Mouse (Mus musculus): ENCODE data around the gene Slain1. TPM values are rescaled to one million over a fixed set of nuclear protein-coding genes. Genes with fewer than 3 reads are reported as not detected.

Slain1 gene
- polyA plus RNA-seq, 1 experiment = not detected

GRCm38 (mm10) chr14:103682633-103683390 is 32.8 kb downstream of the Slain1 start:
- WGBS = 65% methylated on average over 9 of the region's 9 CpGs
- H3K4me1 ChIP-seq (ENCODE audit: control insufficient read depth, insufficient read depth, low read length) = peaks cover 22% of the 10 kb centered on the region
- TF ChIP-seq CTCF (IDR thresholded peaks at IDR 0.05; ENCODE audit: insufficient read depth, low read depth, low read length) = no peak
- no peak for TF ChIP-seq POLR2A (IDR thresholded peaks at IDR 0.05; ENCODE audit: insufficient read depth, low read depth, low read length)
- no peak overlapping the region for H3K4me3 ChIP-seq (ENCODE audit: insufficient read depth, low read depth, low read length)
- H3K27ac ChIP-seq (ENCODE audit: insufficient read depth, low read depth, low read length) = no peak overlapping the region

DNA sequence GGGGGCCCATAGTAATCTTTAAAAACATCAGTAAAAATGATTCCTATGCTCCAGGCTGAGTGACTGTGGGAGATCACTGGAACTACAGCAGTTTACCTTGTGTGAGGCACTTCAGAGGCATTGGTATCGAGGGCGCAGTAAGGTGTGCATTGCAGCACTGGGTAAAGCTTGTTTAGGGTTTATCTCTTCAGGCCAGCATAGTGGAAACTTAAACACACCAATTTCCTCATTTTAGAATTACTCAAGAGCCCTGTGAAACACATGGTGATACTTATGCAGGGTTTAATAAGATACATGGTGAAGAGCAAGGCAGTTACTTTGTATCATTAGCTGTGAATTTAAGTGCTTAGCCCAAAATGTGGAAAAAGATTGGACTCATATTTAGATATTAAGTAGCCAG is 37.0 kb downstream of the Slain1 start:
- no peak overlapping the region for H3K27ac ChIP-seq (ENCODE audit: insufficient read depth, low read depth, low read length)
- peaks cover 2% of the 10 kb centered on the region; the same call in 1 of the 2 replicates for H3K4me1 ChIP-seq (ENCODE audit: control insufficient read depth, insufficient read depth, low read length)
- H3K4me3 ChIP-seq (ENCODE audit: insufficient read depth, low read depth, low read length) = no peak overlapping the region
- TF ChIP-seq CTCF (IDR thresholded peaks at IDR 0.05; ENCODE audit: insufficient read depth, low read depth, low read length) = no peak
- no peak for TF ChIP-seq POLR2A (IDR thresholded peaks at IDR 0.05; ENCODE audit: insufficient read depth, low read depth, low read length)
- 100% methylated on average over 2 of the region's 2 CpGs for WGBS

- no peak overlapping the region for H3K4me3 ChIP-seq (ENCODE audit: insufficient read depth, low read depth, low read length)
- 19% methylated on average over 1 of the region's 1 CpGs for WGBS
- H3K4me1 ChIP-seq (ENCODE audit: control insufficient read depth, insufficient read depth, low read length) = no peaks in the 10 kb centered on the region
- H3K27ac ChIP-seq (ENCODE audit: insufficient read depth, low read depth, low read length) = no peak overlapping the region
- TF ChIP-seq CTCF (IDR thresholded peaks at IDR 0.05; ENCODE audit: insufficient read depth, low read depth, low read length) (no peak), POLR2A (IDR thresholded peaks at IDR 0.05; ENCODE audit: insufficient read depth, low read depth, low read length) (no peak)
Measured at GRCm38 (mm10) chr14:103694295-103694694, 44.3 kb downstream of the Slain1 start.

GRCm38 (mm10) chr14:103695620-103696019 is 45.6 kb downstream of the Slain1 start:
- Histone ChIP-seq H3K4me3 (ENCODE audit: insufficient read depth, low read depth, low read length) (no peak overlapping the region), H3K27ac (ENCODE audit: insufficient read depth, low read depth, low read length) (no peak overlapping the region), H3K4me1 (ENCODE audit: control insufficient read depth, insufficient read depth, low read length) (no peaks in the 10 kb centered on the region)
- 92% methylated on average over 3 of the region's 3 CpGs for WGBS
- no peak for TF ChIP-seq POLR2A (IDR thresholded peaks at IDR 0.05; ENCODE audit: insufficient read depth, low read depth, low read length)
- no peak for TF ChIP-seq CTCF (IDR thresholded peaks at IDR 0.05; ENCODE audit: insufficient read depth, low read depth, low read length)

DNA sequence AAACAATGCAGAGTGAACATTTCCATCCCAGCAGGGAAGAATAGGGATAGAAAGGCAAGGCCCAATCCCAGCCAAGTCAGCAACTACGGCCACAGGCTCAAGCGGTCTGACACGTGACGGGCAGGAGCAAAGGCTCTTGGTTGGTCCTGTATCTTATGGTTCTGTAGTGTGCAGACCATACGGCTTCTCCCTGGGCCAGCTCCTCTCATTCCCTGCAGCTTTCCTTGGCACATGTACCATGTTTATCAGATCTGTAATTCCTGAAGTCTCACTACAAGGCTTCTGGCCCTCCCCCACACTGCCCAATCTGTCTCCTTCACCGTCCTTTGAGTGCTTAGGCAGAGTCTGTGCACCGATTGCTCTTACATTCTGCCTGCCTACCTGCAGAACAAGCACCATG is 47.1 kb downstream of the Slain1 start:
- 83% methylated on average over 7 of the region's 7 CpGs for WGBS
- TF ChIP-seq CTCF (IDR thresholded peaks at IDR 0.05; ENCODE audit: insufficient read depth, low read depth, low read length) = no peak
- TF ChIP-seq POLR2A (IDR thresholded peaks at IDR 0.05; ENCODE audit: insufficient read depth, low read depth, low read length) = no peak
- Histone ChIP-seq H3K4me3 (ENCODE audit: insufficient read depth, low read depth, low read length) (no peak overlapping the region), H3K27ac (ENCODE audit: insufficient read depth, low read depth, low read length) (no peak overlapping the region), H3K4me1 (ENCODE audit: control insufficient read depth, insufficient read depth, low read length) (no peaks in the 10 kb centered on the region)

DNA sequence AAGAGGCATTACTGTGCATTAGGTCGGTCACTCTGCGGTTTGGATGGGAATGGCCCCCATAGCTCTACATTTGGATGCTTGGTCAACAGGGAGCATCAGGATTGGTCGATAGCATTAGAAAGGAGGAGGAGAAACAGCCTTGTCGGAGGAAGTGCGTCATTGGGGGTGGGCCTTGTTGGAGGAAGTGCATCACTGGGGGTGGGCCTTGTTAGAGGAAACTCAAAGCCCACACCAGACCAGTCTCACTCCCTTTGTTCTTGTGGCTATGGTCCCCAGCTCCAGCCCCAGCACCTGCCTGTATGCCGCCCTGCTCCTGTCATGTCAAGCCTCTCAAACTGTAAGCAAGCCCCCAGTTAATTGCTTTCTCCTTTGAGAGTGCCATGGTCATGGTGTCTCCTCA is 49.3 kb downstream of the Slain1 start:
- Histone ChIP-seq H3K4me3 (ENCODE audit: insufficient read depth, low read depth, low read length) (no peak overlapping the region), H3K4me1 (ENCODE audit: control insufficient read depth, insufficient read depth, low read length) (no peaks in the 10 kb centered on the region), H3K27ac (ENCODE audit: insufficient read depth, low read depth, low read length) (no peak overlapping the region)
- TF ChIP-seq CTCF (IDR thresholded peaks at IDR 0.05; ENCODE audit: insufficient read depth, low read depth, low read length) (no peak), POLR2A (IDR thresholded peaks at IDR 0.05; ENCODE audit: insufficient read depth, low read depth, low read length) (no peak)
- WGBS = 97% methylated on average over 6 of the region's 6 CpGs

DNA sequence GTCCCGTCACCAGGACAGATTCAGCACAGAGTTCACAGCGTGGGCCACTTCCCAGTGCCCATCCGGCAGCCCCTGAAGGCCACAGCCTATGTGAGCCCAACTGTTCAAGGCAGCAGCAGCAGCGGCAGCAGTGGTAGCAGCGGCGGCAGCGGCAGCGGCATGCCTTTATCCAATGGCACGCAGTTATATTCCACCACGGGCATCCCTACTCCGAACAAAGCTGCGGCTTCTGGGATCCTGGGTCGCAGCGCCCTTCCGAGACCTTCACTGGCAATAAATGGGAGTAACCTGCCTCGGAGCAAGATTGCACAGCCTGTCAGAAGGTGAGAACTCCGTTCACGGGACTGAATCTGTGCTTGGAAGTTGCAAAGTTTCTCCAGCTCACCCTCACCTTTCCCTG is 52.5 kb downstream of the Slain1 start:
- TF ChIP-seq POLR2A (IDR thresholded peaks at IDR 0.05; ENCODE audit: insufficient read depth, low read depth, low read length) (no peak), CTCF (IDR thresholded peaks at IDR 0.05; ENCODE audit: insufficient read depth, low read depth, low read length) (no peak)
- no peak overlapping the region for H3K27ac ChIP-seq (ENCODE audit: insufficient read depth, low read depth, low read length)
- WGBS = 93% methylated on average over 18 of the region's 18 CpGs
- no peak overlapping the region for H3K4me3 ChIP-seq (ENCODE audit: insufficient read depth, low read depth, low read length)
- peaks cover 2% of the 10 kb centered on the region; the same call in 1 of the 2 replicates for H3K4me1 ChIP-seq (ENCODE audit: control insufficient read depth, insufficient read depth, low read length)

GRCm38 (mm10) chr14:103704771-103705170 is 54.7 kb downstream of the Slain1 start:
- peaks cover 2% of the 10 kb centered on the region; the same call in 1 of the 2 replicates for H3K4me1 ChIP-seq (ENCODE audit: control insufficient read depth, insufficient read depth, low read length)
- 37% methylated on average over 13 of the region's 13 CpGs for WGBS
- TF ChIP-seq CTCF (IDR thresholded peaks at IDR 0.05; ENCODE audit: insufficient read depth, low read depth, low read length) (no peak), POLR2A (IDR thresholded peaks at IDR 0.05; ENCODE audit: insufficient read depth, low read depth, low read length) (no peak)
- no peak overlapping the region for H3K27ac ChIP-seq (ENCODE audit: insufficient read depth, low read depth, low read length)
- H3K4me3 ChIP-seq (ENCODE audit: insufficient read depth, low read depth, low read length) = no peak overlapping the region

DNA sequence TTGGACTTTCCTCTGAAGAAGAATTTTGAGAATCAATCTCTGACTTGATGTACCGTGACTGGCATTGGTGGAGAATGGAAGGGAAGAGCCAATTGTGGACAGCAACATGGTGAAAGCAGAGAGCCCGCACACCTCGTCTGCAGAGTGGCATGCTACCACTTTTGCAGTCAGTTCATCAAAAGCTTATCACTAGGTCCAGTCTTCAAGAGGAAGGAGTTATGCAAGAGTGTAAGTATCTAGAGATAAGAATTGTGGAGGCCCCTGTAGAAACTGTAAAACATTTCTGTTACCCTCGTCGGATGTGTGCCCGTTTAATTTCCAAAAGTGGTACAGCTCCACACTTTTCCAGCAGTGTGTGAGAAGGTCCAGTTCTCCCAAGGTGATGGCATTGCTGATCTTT is 56.3 kb downstream of the Slain1 start:
- H3K4me3 ChIP-seq (ENCODE audit: insufficient read depth, low read depth, low read length) = no peak overlapping the region
- 93% methylated on average over 6 of the region's 6 CpGs for WGBS
- peaks cover 2% of the 10 kb centered on the region; the same call in 1 of the 2 replicates for H3K4me1 ChIP-seq (ENCODE audit: control insufficient read depth, insufficient read depth, low read length)
- no peak overlapping the region for H3K27ac ChIP-seq (ENCODE audit: insufficient read depth, low read depth, low read length)
- TF ChIP-seq POLR2A (IDR thresholded peaks at IDR 0.05; ENCODE audit: insufficient read depth, low read depth, low read length) = no peak
- no peak for TF ChIP-seq CTCF (IDR thresholded peaks at IDR 0.05; ENCODE audit: insufficient read depth, low read depth, low read length)

Measured in olfactory bulb, adult 2 months (tissue).